Mouse (Mus musculus): ENCODE measurements at regions not wholly inside any gene's neighbourhood (a gene's known extent, or its start where the extent isn't known, plus 50 kb on each side); places are given as distances from the start of the nearest gene placed in this dataset.

DNA sequence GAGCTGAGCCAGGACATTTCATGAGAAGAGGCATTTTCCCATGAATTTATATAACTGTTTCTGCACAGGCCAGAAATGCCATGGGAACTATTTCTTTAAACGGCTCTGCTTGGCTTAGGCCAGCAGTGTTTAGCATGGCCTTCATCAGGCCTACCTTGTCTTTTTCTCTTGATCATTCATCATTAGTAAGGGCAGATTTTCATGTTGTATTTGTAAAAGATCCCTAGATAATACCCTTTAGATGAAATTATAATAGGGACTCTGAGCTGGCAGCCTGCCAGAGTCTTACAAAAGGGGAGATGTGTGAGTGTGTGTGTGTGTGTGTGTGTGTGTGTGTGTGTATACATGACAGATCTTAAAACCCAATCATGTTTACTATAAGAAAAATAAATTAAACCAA, 149.4 kb downstream of the Dyrk2 start:
- TF ChIP-seq CTCF (IDR thresholded peaks at IDR 0.05; ENCODE audit: low read depth) (no peak), EP300 (IDR thresholded peaks at IDR 0.05; ENCODE audit: low read depth) (no peak)

Measured in liver, embryonic 14.5 days (tissue).